Comparison of ENCODE assay signal across 8 mouse cellular contexts in the genomic region with DNA sequence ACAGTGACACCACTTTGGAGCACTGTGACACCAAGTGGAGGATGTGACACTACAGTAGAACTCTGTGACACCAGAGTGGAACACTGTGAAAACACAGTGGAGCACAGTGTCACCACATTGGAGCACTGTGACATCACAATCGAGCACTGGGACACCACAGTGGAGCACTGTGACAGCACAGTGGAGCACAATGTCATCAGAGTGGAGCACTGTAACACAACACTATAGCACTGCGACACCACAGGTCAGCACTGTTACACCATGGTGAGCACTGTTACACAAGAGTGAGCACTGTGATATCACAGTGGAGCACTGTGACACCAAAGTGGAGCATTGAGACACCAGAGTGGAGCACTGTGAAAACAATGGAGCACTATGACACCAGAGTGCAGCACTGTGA.
DNase-seq lines count a peak whose midpoint lies in the region; ATAC-seq and TF ChIP-seq lines count a peak whose summit lies in the region.

No protein-coding gene starts in this region.

- peak; percentile 49 for ATAC-seq in kidney, embryonic 16.5 days (ENCODE audit: low FRiP score, low TSS enrichment)
- peak; percentile 48 for ATAC-seq in embryonic facial prominence, embryonic 15.5 days (ENCODE audit: insufficient number of reproducible peaks, low FRiP score, low TSS enrichment, low read depth)
- ATAC-seq in heart, embryonic 15.5 days (replicated peaks; ENCODE audit: insufficient number of reproducible peaks, insufficient read depth, low FRiP score, low read depth), result peak; percentile 54
- ATAC-seq in neural tube, embryonic 13.5 days (ENCODE audit: low read depth), result peak; percentile 65
- no peak for ATAC-seq in inflammation-experienced regulatory T-cells, adult 6 months

- DNase-seq in kidney, adult 2 months, result no peak
- DNase-seq in liver, result peak; percentile 12
- no peak for DNase-seq in right cerebral cortex, postnatal 25 days

- H3K4me1 ChIP-seq in kidney, embryonic 16.5 days (ENCODE audit: insufficient read depth, low read length), result no peaks in the 10 kb centered on the region
- no peaks in the 10 kb centered on the region for H3K4me1 ChIP-seq in kidney, adult 2 months (ENCODE audit: control insufficient read depth, insufficient read depth, low read length)
- H3K4me1 ChIP-seq in embryonic facial prominence, embryonic 15.5 days, result no peaks in the 10 kb centered on the region
- H3K4me1 ChIP-seq in heart, embryonic 15.5 days (replicated peaks), result no peaks in the 10 kb centered on the region
- no peaks in the 10 kb centered on the region for H3K4me1 ChIP-seq in neural tube, embryonic 13.5 days (replicated peaks)

- no peaks in the 10 kb centered on the region for H3K27me3 ChIP-seq in kidney, embryonic 16.5 days (ENCODE audit: insufficient read depth, low read length)
- H3K27me3 ChIP-seq in kidney, adult 2 months (replicated peaks; ENCODE audit: control insufficient read depth, insufficient read depth, low read length), result no peaks in the 10 kb centered on the region
- no peaks in the 10 kb centered on the region for H3K27me3 ChIP-seq in embryonic facial prominence, embryonic 15.5 days
- H3K27me3 ChIP-seq in heart, embryonic 15.5 days, result no peaks in the 10 kb centered on the region
- H3K27me3 ChIP-seq in neural tube, embryonic 13.5 days, result no peaks in the 10 kb centered on the region

- no peaks in the 10 kb centered on the region for H3K36me3 ChIP-seq in kidney, embryonic 16.5 days (ENCODE audit: insufficient read depth, low read length)
- no peaks in the 10 kb centered on the region for H3K36me3 ChIP-seq in kidney, adult 2 months (ENCODE audit: control insufficient read depth, insufficient read depth, low read length)
- H3K36me3 ChIP-seq in embryonic facial prominence, embryonic 15.5 days, result no peaks in the 10 kb centered on the region
- H3K36me3 ChIP-seq in heart, embryonic 15.5 days, result no peaks in the 10 kb centered on the region
- H3K36me3 ChIP-seq in neural tube, embryonic 13.5 days, result 0 out of 2 replicates have a peak, but pooled peaks cover 4% of the 10 kb centered on the region

- no peak overlapping the region for H3K9ac ChIP-seq in kidney, embryonic 16.5 days (replicated peaks; ENCODE audit: low read length)
- H3K9ac ChIP-seq in embryonic facial prominence, embryonic 15.5 days, result no peak overlapping the region
- no peak overlapping the region for H3K9ac ChIP-seq in heart, embryonic 15.5 days
- H3K9ac ChIP-seq in neural tube, embryonic 13.5 days, result no peak overlapping the region

- no peak overlapping the region for H3K4me3 ChIP-seq in kidney, embryonic 16.5 days (ENCODE audit: low read length)
- no peak overlapping the region for H3K4me3 ChIP-seq in kidney, adult 2 months (ENCODE audit: insufficient read depth, low read depth, low read length)
- H3K4me3 ChIP-seq in embryonic facial prominence, embryonic 15.5 days (replicated peaks), result no peak overlapping the region
- H3K4me3 ChIP-seq in heart, embryonic 15.5 days, result no peak overlapping the region
- no peak overlapping the region for H3K4me3 ChIP-seq in neural tube, embryonic 13.5 days

- H3K27ac ChIP-seq in kidney, embryonic 16.5 days (ENCODE audit: low read length), result no peak overlapping the region
- no peak overlapping the region for H3K27ac ChIP-seq in kidney, adult 2 months (ENCODE audit: insufficient read depth, low read depth, low read length)
- no peak overlapping the region for H3K27ac ChIP-seq in embryonic facial prominence, embryonic 15.5 days (replicated peaks)
- H3K27ac ChIP-seq in heart, embryonic 15.5 days, result no peak overlapping the region
- H3K27ac ChIP-seq in neural tube, embryonic 13.5 days (replicated peaks), result no peak overlapping the region

- H3K4me2 ChIP-seq in kidney, embryonic 16.5 days (replicated peaks; ENCODE audit: low read depth, low read length), result no peak overlapping the region
- H3K4me2 ChIP-seq in embryonic facial prominence, embryonic 15.5 days (replicated peaks), result no peak overlapping the region
- no peak overlapping the region for H3K4me2 ChIP-seq in heart, embryonic 15.5 days
- no peak overlapping the region for H3K4me2 ChIP-seq in neural tube, embryonic 13.5 days

- H3K9me3 ChIP-seq in kidney, embryonic 16.5 days (ENCODE audit: low read length), result peaks cover 76% of the 10 kb centered on the region
- H3K9me3 ChIP-seq in embryonic facial prominence, embryonic 15.5 days (replicated peaks), result peaks cover 84% of the 10 kb centered on the region
- peaks cover 41% of the 10 kb centered on the region for H3K9me3 ChIP-seq in heart, embryonic 15.5 days (replicated peaks)
- peaks cover 98% of the 10 kb centered on the region for H3K9me3 ChIP-seq in neural tube, embryonic 13.5 days

- TF ChIP-seq POLR2A in kidney, adult 2 months (IDR thresholded peaks at IDR 0.05; ENCODE audit: low read depth, low read length), result no peak

- WGBS in kidney, embryonic 16.5 days, result 35% methylated on average over 2 of the region's 2 CpGs
- 23% methylated on average over 2 of the region's 2 CpGs for WGBS in kidney, adult 2 months
- WGBS in embryonic facial prominence, embryonic 15.5 days, result 26% methylated on average over 2 of the region's 2 CpGs
- WGBS in heart, embryonic 15.5 days, result 27% methylated on average over 2 of the region's 2 CpGs
- 28% methylated on average over 2 of the region's 2 CpGs for WGBS in neural tube, embryonic 13.5 days

- no peak for TF ChIP-seq CTCF in kidney, adult 2 months (conservative IDR thresholded peaks at IDR 0.05; ENCODE audit: insufficient read depth, insufficient read length, low read depth, low read length)
